In the genomic region with DNA sequence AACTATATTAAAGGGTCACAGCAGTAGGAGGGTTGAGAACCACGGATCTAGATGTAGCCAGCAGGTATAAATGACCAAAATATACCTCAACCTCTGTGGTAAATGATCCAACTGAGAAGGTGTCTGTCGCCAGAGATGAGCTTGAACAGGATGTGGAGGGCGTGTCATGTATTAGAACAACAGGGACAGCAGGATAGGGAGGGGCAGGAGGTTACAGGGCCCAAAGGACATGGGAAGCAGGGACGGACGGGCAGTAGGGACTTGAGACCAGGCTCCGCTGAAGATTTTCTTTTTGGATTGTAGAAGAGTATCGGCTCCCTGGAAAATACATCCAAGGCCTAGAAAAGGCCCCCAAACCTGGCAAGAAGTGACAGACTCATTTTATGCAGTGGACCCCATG, we compare ENCODE assay signal across 23 mouse cellular contexts. TPM values are rescaled to one million over a fixed set of nuclear protein-coding genes. Genes with fewer than 3 reads are reported as not detected.
A peak's percentile ranks its signal among the peaks of the same experiment; 100 is the strongest.
DNase-seq lines count a peak whose midpoint lies in the region; ATAC-seq and TF ChIP-seq lines count a peak whose summit lies in the region.
"Had no signal": no experiment of that assay in that cellular context is flagged by ENCODE, and none has a peak within 500 bp of the region (broad histone marks: within the 10 kb centered on the region; RNA-seq: fewer than 3 reads in every experiment).

No protein-coding gene starts in this region.

- no peaks in the 10 kb centered on the region for H3K27me3 ChIP-seq in lung, postnatal 0 days (replicated peaks; ENCODE audit: insufficient read depth, low read length)
- H3K27me3 ChIP-seq in hindbrain, embryonic 16.5 days (replicated peaks; ENCODE audit: control insufficient read depth, insufficient read depth, low read length), result no peaks in the 10 kb centered on the region
- H3K27me3 ChIP-seq: embryonic facial prominence, embryonic 13.5 days; forebrain, embryonic 15.5 days; heart, embryonic 13.5 days; intestine, embryonic 15.5 days; limb, embryonic 12.5 days; megakaryocyte, embryonic 14.5 days; midbrain, embryonic 13.5 days had no signal

- peak; percentile 55 for DNase-seq in heart, adult 8-10 months (ENCODE audit: low spot score)
- no peak for DNase-seq in heart, postnatal 25 days (ENCODE audit: low spot score)
- DNase-seq in kidney, postnatal 14 days, result peak; percentile 39
- no peak for DNase-seq in kidney, adult 18-20 months
- DNase-seq in lung, postnatal 0 days (ENCODE audit: low spot score), result peak; percentile 31
- no peak for DNase-seq in left cerebral cortex, postnatal 10 days (ENCODE audit: extremely low spot score in 1 of 2, low spot score in 2 of 2)
- DNase-seq: adrenal gland, postnatal 25 days; B cell, adult 2 months; cerebellum, adult 18-20 months; cerebellum, postnatal 10 days; heart, postnatal 10 days had no signal

- H3K9ac ChIP-seq in lung, postnatal 0 days (replicated peaks; ENCODE audit: low read depth), result no peak overlapping the region
- no peak overlapping the region for H3K9ac ChIP-seq in hindbrain, embryonic 16.5 days (ENCODE audit: low read depth, low read length)
- H3K9ac ChIP-seq: embryonic facial prominence, embryonic 13.5 days; forebrain, embryonic 15.5 days; heart, embryonic 13.5 days; intestine, embryonic 15.5 days; limb, embryonic 12.5 days; midbrain, embryonic 13.5 days had no signal

- no peak; the same call in 1 of the 2 replicates for TF ChIP-seq EP300 in lung, postnatal 0 days (IDR thresholded peaks at IDR 0.05)

- TF ChIP-seq CTCF in lung, postnatal 0 days (IDR thresholded peaks at IDR 0.05), result no peak

- peaks cover 47% of the 10 kb centered on the region for H3K36me3 ChIP-seq in lung, postnatal 0 days (ENCODE audit: insufficient read depth, low read length)
- H3K36me3 ChIP-seq in hindbrain, embryonic 16.5 days (ENCODE audit: control insufficient read depth, insufficient read depth, low read length), result peaks cover 47% of the 10 kb centered on the region

- no peak overlapping the region for H3K4me2 ChIP-seq in lung, postnatal 0 days (replicated peaks; ENCODE audit: low read depth, low read length)
- H3K4me2 ChIP-seq in hindbrain, embryonic 16.5 days (ENCODE audit: low read length), result no peak overlapping the region
- H3K4me2 ChIP-seq: embryonic facial prominence, embryonic 13.5 days; forebrain, embryonic 15.5 days; heart, embryonic 13.5 days; intestine, embryonic 15.5 days; limb, embryonic 12.5 days; midbrain, embryonic 13.5 days had no signal

- ATAC-seq in lung, postnatal 0 days, result peak; percentile 76
- ATAC-seq in hindbrain, embryonic 16.5 days, result no peak
- ATAC-seq: forebrain, embryonic 15.5 days; hindbrain, postnatal 0 days; intestine, embryonic 15.5 days; midbrain, embryonic 13.5 days had no signal

- H3K27ac ChIP-seq in brown adipose tissue, adult 24 weeks (replicated peaks; ENCODE audit: low read depth, low read length), result peak overlapping the region; percentile 39; the same call in 1 of the 2 replicates
- no peak overlapping the region; the same call in 1 of the 2 replicates for H3K27ac ChIP-seq in lung, postnatal 0 days (ENCODE audit: low read length)
- H3K27ac ChIP-seq in hindbrain, embryonic 16.5 days (ENCODE audit: low read depth, low read length), result no peak overlapping the region
- H3K27ac ChIP-seq: embryonic facial prominence, embryonic 13.5 days; forebrain, embryonic 10.5 days; forebrain, embryonic 15.5 days; heart, embryonic 13.5 days; hindbrain, postnatal 0 days; intestine, embryonic 15.5 days; limb, embryonic 12.5 days; midbrain, embryonic 13.5 days had no signal

- H3K4me1 ChIP-seq in brown adipose tissue, adult 24 weeks (ENCODE audit: control insufficient read depth, insufficient read depth, insufficient read length, low read length), result peaks cover 5% of the 10 kb centered on the region
- H3K4me1 ChIP-seq in lung, postnatal 0 days (ENCODE audit: insufficient read depth, low read depth, low read length), result no peaks in the 10 kb centered on the region
- H3K4me1 ChIP-seq in hindbrain, embryonic 16.5 days (ENCODE audit: control insufficient read depth, insufficient read depth, low read depth, low read length), result no peaks in the 10 kb centered on the region
- H3K4me1 ChIP-seq: embryonic facial prominence, embryonic 13.5 days; forebrain, embryonic 10.5 days; forebrain, embryonic 15.5 days; intestine, embryonic 15.5 days; limb, embryonic 12.5 days; midbrain, embryonic 13.5 days had no signal

- 72% methylated on average over 7 of the region's 7 CpGs for WGBS in lung, postnatal 0 days
- WGBS in hindbrain, embryonic 16.5 days, result 92% methylated on average over 7 of the region's 7 CpGs

- H3K9me3 ChIP-seq in lung, postnatal 0 days (ENCODE audit: low read length), result no peaks in the 10 kb centered on the region
- no peaks in the 10 kb centered on the region for H3K9me3 ChIP-seq in hindbrain, embryonic 16.5 days (ENCODE audit: control insufficient read depth, low read length)
- H3K9me3 ChIP-seq: embryonic facial prominence, embryonic 13.5 days; forebrain, embryonic 10.5 days; forebrain, embryonic 15.5 days; heart, embryonic 13.5 days; intestine, embryonic 15.5 days; limb, embryonic 12.5 days; megakaryocyte, embryonic 14.5 days; midbrain, embryonic 13.5 days had no signal

- intact Hi-C loops in heart, postnatal 25 days (cut with DNase I), result no loop called here
- intact Hi-C loops in left cerebral cortex, postnatal 10 days (cut with DNase I), result no loop called here

- 0 out of 2 replicates have a peak overlapping the region, but pooled peaks have one; percentile 5 for H3K4me3 ChIP-seq in brown adipose tissue, adult 24 weeks (ENCODE audit: insufficient read depth, low read depth, low read length)
- H3K4me3 ChIP-seq in lung, postnatal 0 days (ENCODE audit: low read depth, low read length), result no peak overlapping the region
- no peak overlapping the region for H3K4me3 ChIP-seq in hindbrain, embryonic 16.5 days (ENCODE audit: low read length)
- H3K4me3 ChIP-seq: embryonic facial prominence, embryonic 13.5 days; forebrain, embryonic 10.5 days; forebrain, embryonic 15.5 days; heart, embryonic 13.5 days; intestine, embryonic 15.5 days; limb, embryonic 12.5 days; megakaryocyte, embryonic 14.5 days; midbrain, embryonic 13.5 days had no signal

RNA-seq across cellular contexts. Expression of a gene that starts 20.0 kb away (rescaled TPM):
- total RNA-seq in heart, adult 8-10 months (2022), result 10 to 100 TPM; 34.1 to 41.0 (median 37.0) TPM
- 10 to 100 TPM; 36.5 to 36.6 TPM for total RNA-seq in heart, postnatal 25 days (2021)
- polyA plus RNA-seq in brown adipose tissue, adult 24 weeks (2012; ENCODE audit: insufficient read depth, insufficient read length, missing spikeins), result 21.0 and 24.0 TPM in 2 replicates
- polyA plus RNA-seq in lung, postnatal 0 days (2015; fragmentation: Nextera tagmentation; extraction: Ambion mirVana), result 36.3 and 42.5 TPM in 2 replicates
- polyA plus RNA-seq in hindbrain, embryonic 16.5 days (2015; fragmentation: Nextera tagmentation; extraction: Ambion mirVana), result 48.0 and 50.5 TPM in 2 replicates
- total RNA-seq in left cerebral cortex, postnatal 10 days (2021), result 10 to 100 TPM; 37.9 to 39.6 TPM

RNA-seq across cellular contexts. Expression of a gene that starts 34.9 kb away (rescaled TPM):
- under 1 TPM; 0.25 to 0.71 (median 0.53) TPM for total RNA-seq in heart, adult 8-10 months (2022)
- total RNA-seq in heart, postnatal 25 days (2021), result under 1 TPM; 0.25 to 0.29 TPM
- not detected in 2 replicates for polyA plus RNA-seq in brown adipose tissue, adult 24 weeks (2012; ENCODE audit: insufficient read depth, insufficient read length, missing spikeins)
- polyA plus RNA-seq in lung, postnatal 0 days (2015; fragmentation: Nextera tagmentation; extraction: Ambion mirVana), result 3.4 and 4.7 TPM in 2 replicates
- polyA plus RNA-seq in hindbrain, embryonic 16.5 days (2015; fragmentation: Nextera tagmentation; extraction: Ambion mirVana), result 12.2 and 14.5 TPM in 2 replicates
- 10 to 100 TPM in 1 of 2 experiments, 1 to 10 TPM in 1; 9.9 to 11.3 TPM for total RNA-seq in left cerebral cortex, postnatal 10 days (2021)
- total RNA-seq: gastrocnemius, adult 18-20 months had no signal

Comparison
In these comparisons a context has a peak if more than half of its experiments do, and no peak if none do; other contexts are left out.
1. DNase-seq: peak in heart, adult 8-10 months (single experiment), kidney, postnatal 14 days (single experiment) and lung, postnatal 0 days (single experiment); none in heart, postnatal 25 days (single experiment), kidney, adult 18-20 months (single experiment) and left cerebral cortex, postnatal 10 days (0 of 2).
2. RNA of a gene that starts 34.9 kb away (total RNA-seq): 9.9 to 11.3 TPM in left cerebral cortex, postnatal 10 days; 0.25 to 0.71 TPM in heart, adult 8-10 months and 0.25 to 0.29 TPM in heart, postnatal 25 days; every median in the first group is over 4 times any median in the second.